Mouse (Mus musculus) left cerebral cortex, postnatal 10 days (tissue): ENCODE data around the gene Immt. TPM values are rescaled to one million over a fixed set of nuclear protein-coding genes. Genes with fewer than 3 reads are reported as not detected.

Source experiments
- DNase-seq, 2 experiments: peaks; one replicate each; pipeline ENCODE4 v3.0.0; 2021 to 2022; ENCODE audit warnings: low spot score in 2 of 2, mixed read lengths in 1 of 2; ENCODE audit errors: extremely low spot score in 1 of 2
- intact Hi-C: fragments of 180-260 bp; cut with DNase I; formaldehyde crosslinking; loops from one replicate; pipeline ENCODE4 v1.15.1; 2025
- total RNA-seq, 2 experiments: library from RNA; stranded (reverse); gene quantifications; 2 replicates each; pipeline ENCODE4 v1.2.3; 2021

Gene Immt
- 100 to 1,000 TPM; 145 to 147 TPM for total RNA-seq

GRCm38 (mm10) chr6:71830690-71831580, at the start of gene Immt:
TSS of gene Immt (plus strand) at chr6:71831331.
- DNase-seq: peak; percentile 95 to 99
- intact Hi-C loops: no loop called here

- intact Hi-C loops: no loop called here
- DNase-seq: no peak
Observed at GRCm38 (mm10) chr6:71783165-71783564, 48.0 kb upstream of the Immt start.

- intact Hi-C loops: no loop called here
- no peak for DNase-seq
Observed at GRCm38 (mm10) chr6:71788348-71788747, 42.8 kb upstream of the Immt start.

- no peak for DNase-seq
- intact Hi-C loops: no loop called here
Observed at GRCm38 (mm10) chr6:71791771-71792170, 39.4 kb upstream of the Immt start.

- intact Hi-C loops: no loop called here
- DNase-seq: no peak
Observed at GRCm38 (mm10) chr6:71799391-71799790, 31.7 kb upstream of the Immt start.

GRCm38 (mm10) chr6:71801011-71801713, 30.0 kb upstream of the Immt start:
- intact Hi-C loops: loop anchor here (5.0 to 10.0 kb wide), 5 partner anchors 94 to 656 kb away; partner anchors contain the start of genes Kdm3a, Reep1 and Thnsl2
- DNase-seq: no peak

GRCm38 (mm10) chr6:71801714-71802094, 29.4 kb upstream of the Immt start:
- DNase-seq: peak in 1 of 2 experiments; percentile 22
- intact Hi-C loops: loop anchor here (5.0 to 10.0 kb wide), 5 partner anchors 94 to 657 kb away; partner anchors contain the start of genes Kdm3a, Reep1 and Thnsl2

- no peak for DNase-seq
- intact Hi-C loops: loop anchor here (5.0 to 10.0 kb wide), 5 partner anchors 96 to 659 kb away; partner anchors contain the start of genes Kdm3a, Reep1 and Thnsl2
Observed at GRCm38 (mm10) chr6:71803609-71804008, 27.5 kb upstream of the Immt start.

GRCm38 (mm10) chr6:71804061-71804829, 26.9 kb upstream of the Immt start:
- intact Hi-C loops: loop anchor here (5.0 to 10.0 kb wide), 5 partner anchors 97 to 659 kb away; partner anchors contain the start of genes Kdm3a, Reep1 and Thnsl2

GRCm38 (mm10) chr6:71806713-71807112, 24.4 kb upstream of the Immt start:
- intact Hi-C loops: loop anchor here (5.0 to 10.0 kb wide), 3 partner anchors 194 to 662 kb away; partner anchors contain the start of gene Thnsl2
- no peak for DNase-seq

More at GRCm38 (mm10) chr6:71804061-71804829, 26.9 kb upstream of the Immt start:
- DNase-seq: peak; percentile 75 to 82

- intact Hi-C loops: loop anchor here (5.0 to 10.0 kb wide), 3 partner anchors 198 to 665 kb away; partner anchors contain the start of gene Thnsl2
- DNase-seq: no peak
Observed at GRCm38 (mm10) chr6:71809890-71810289, 21.2 kb upstream of the Immt start.

- DNase-seq: no peak
- intact Hi-C loops: no loop called here
Observed at GRCm38 (mm10) chr6:71812820-71813219, 18.3 kb upstream of the Immt start.

GRCm38 (mm10) chr6:71819764-71820292, 11.3 kb upstream of the Immt start:
- DNase-seq: no peak
- intact Hi-C loops: no loop called here

- intact Hi-C loops: no loop called here
Observed at GRCm38 (mm10) chr6:71823085-71823484, 8.0 kb upstream of the Immt start.

GRCm38 (mm10) chr6:71823488-71823887, 7.6 kb upstream of the Immt start:
- intact Hi-C loops: no loop called here
- peak; percentile 87 to 91 for DNase-seq

More at GRCm38 (mm10) chr6:71823085-71823484, 8.0 kb upstream of the Immt start:
- no peak for DNase-seq

GRCm38 (mm10) chr6:71823961-71824360, 7.2 kb upstream of the Immt start:
- no peak for DNase-seq
- intact Hi-C loops: no loop called here

GRCm38 (mm10) chr6:71826869-71827268, 4.3 kb upstream of the Immt start, which contains the start of gene Mrpl35:
TSS of gene Mrpl35 (minus strand) at chr6:71826969.
- no peak for DNase-seq
- intact Hi-C loops: no loop called here

- intact Hi-C loops: no loop called here
- DNase-seq: no peak
Observed at GRCm38 (mm10) chr6:71829768-71830167, 1.4 kb upstream of the Immt start.
